Mouse (Mus musculus): ENCODE results near the gene Cenpb. TPM values are rescaled to one million over a fixed set of nuclear protein-coding genes. Genes with fewer than 3 reads are reported as not detected.

Cenpb gene
- polyA plus RNA-seq, 1 experiment from 2014 or later = 13.2 TPM

GRCm38 (mm10) chr2:131128636-131129157 is 51.2 kb downstream of the Cenpb start:
- Histone ChIP-seq H3K4me2 (replicated peaks; ENCODE audit: low read depth, low read length) (peak overlapping the region; percentile 79), H3K27ac (ENCODE audit: low read length) (peak overlapping the region; percentile 64; the same call in 1 of the 2 replicates), H3K36me3 (ENCODE audit: insufficient read depth, low read length) (no peaks in the 10 kb centered on the region), H3K9me3 (ENCODE audit: low read length) (no peaks in the 10 kb centered on the region), H3K27me3 (replicated peaks; ENCODE audit: insufficient read depth, low read length) (no peaks in the 10 kb centered on the region), H3K9ac (replicated peaks; ENCODE audit: low read depth) (no peak overlapping the region), H3K4me3 (ENCODE audit: low read depth, low read length) (peak overlapping the region; percentile 55), H3K4me1 (ENCODE audit: insufficient read depth, low read depth, low read length) (peaks cover 4% of the 10 kb centered on the region; the same call in 1 of the 2 replicates)
- 69% methylated on average over 3 of the region's 3 CpGs for WGBS
- TF ChIP-seq EP300 (IDR thresholded peaks at IDR 0.05) (no peak), CTCF (IDR thresholded peaks at IDR 0.05) (no peak)
- ATAC-seq (no peak), DNase-seq (ENCODE audit: low spot score) (no peak)

GRCm38 (mm10) chr2:131128211-131128610 is 51.7 kb downstream of the Cenpb start:
- DNase-seq (ENCODE audit: low spot score) (no peak), ATAC-seq (peak; percentile 11; the same call in 1 of the 2 replicates)
- peak overlapping the region; percentile 79 for H3K4me2 ChIP-seq (replicated peaks; ENCODE audit: low read depth, low read length)
- TF ChIP-seq CTCF (IDR thresholded peaks at IDR 0.05) = no peak
- no peak for TF ChIP-seq EP300 (IDR thresholded peaks at IDR 0.05)
- 53% methylated on average over 5 of the region's 5 CpGs for WGBS
- peak overlapping the region; percentile 64 for H3K27ac ChIP-seq (ENCODE audit: low read length)
- peak overlapping the region; percentile 55 for H3K4me3 ChIP-seq (ENCODE audit: low read depth, low read length)
- no peaks in the 10 kb centered on the region for H3K9me3 ChIP-seq (ENCODE audit: low read length)
- H3K4me1 ChIP-seq (ENCODE audit: insufficient read depth, low read depth, low read length) = peaks cover 4% of the 10 kb centered on the region; the same call in 1 of the 2 replicates
- H3K36me3 ChIP-seq (ENCODE audit: insufficient read depth, low read length) = no peaks in the 10 kb centered on the region
- peak overlapping the region; percentile 64; the same call in 1 of the 2 replicates for H3K9ac ChIP-seq (replicated peaks; ENCODE audit: low read depth)
- H3K27me3 ChIP-seq (replicated peaks; ENCODE audit: insufficient read depth, low read length) = no peaks in the 10 kb centered on the region

- Histone ChIP-seq H3K4me2 (replicated peaks; ENCODE audit: low read depth, low read length) (peak within 1 kb of the TSS; percentile 79), H3K27me3 (replicated peaks; ENCODE audit: insufficient read depth, low read length) (no peaks in the 10 kb centered on the region), H3K9ac (replicated peaks; ENCODE audit: low read depth) (peak within 1 kb of the TSS; percentile 64), H3K4me3 (ENCODE audit: low read depth, low read length) (peak within 1 kb of the TSS; percentile 55), H3K36me3 (ENCODE audit: insufficient read depth, low read length) (no peaks in the 10 kb centered on the region), H3K9me3 (ENCODE audit: low read length) (no peaks in the 10 kb centered on the region), H3K4me1 (ENCODE audit: insufficient read depth, low read depth, low read length) (peaks cover 4% of the 10 kb centered on the region; the same call in 1 of the 2 replicates), H3K27ac (ENCODE audit: low read length) (peak within 1 kb of the TSS; percentile 64)
- TF ChIP-seq EP300 (IDR thresholded peaks at IDR 0.05) = no peak
- peak; percentile 9; the same call in 1 of the 2 replicates for TF ChIP-seq CTCF (IDR thresholded peaks at IDR 0.05)
- peak; percentile 94 for ATAC-seq
- DNase-seq (ENCODE audit: low spot score) = peak; percentile 76
- 2% methylated on average over 28 of the region's 28 CpGs for whole genome bisulfite sequencing
Observed at GRCm38 (mm10) chr2:131127161-131127730, 52.6 kb downstream of the Cenpb start, which contains the start of gene Hspa12b. Gene Hspa12b, plus strand, starts transcription at chr2:131127280.

GRCm38 (mm10) chr2:131125964-131126815 is 53.7 kb downstream of the Cenpb start:
- TF ChIP-seq CTCF (IDR thresholded peaks at IDR 0.05) (no peak), EP300 (IDR thresholded peaks at IDR 0.05) (no peak)
- no peak for ATAC-seq
- peak overlapping the region; percentile 64 for H3K27ac ChIP-seq (ENCODE audit: low read length)

More at GRCm38 (mm10) chr2:131125964-131126815, 53.7 kb downstream of the Cenpb start:
- no peak overlapping the region for H3K4me3 ChIP-seq (ENCODE audit: low read depth, low read length)
- no peak for DNase-seq (ENCODE audit: low spot score)
- no peaks in the 10 kb centered on the region for H3K9me3 ChIP-seq (ENCODE audit: low read length)
- H3K27me3 ChIP-seq (replicated peaks; ENCODE audit: insufficient read depth, low read length) = no peaks in the 10 kb centered on the region
- no peak overlapping the region for H3K9ac ChIP-seq (replicated peaks; ENCODE audit: low read depth)
- H3K4me1 ChIP-seq (ENCODE audit: insufficient read depth, low read depth, low read length) = peaks cover 4% of the 10 kb centered on the region; the same call in 1 of the 2 replicates
- no peaks in the 10 kb centered on the region for H3K36me3 ChIP-seq (ENCODE audit: insufficient read depth, low read length)
- peak overlapping the region; percentile 79; the same call in 1 of the 2 replicates for H3K4me2 ChIP-seq (replicated peaks; ENCODE audit: low read depth, low read length)
- 77% methylated on average over 9 of the region's 9 CpGs for WGBS

Other genes starting within 250 kb of the Cenpb start
- gene Gfra4, start 137.0 kb downstream of the Cenpb start, polyA plus RNA-seq (2015; fragmentation: Nextera tagmentation; extraction: Ambion mirVana) = 1.2 and 1.4 TPM in 2 replicates
- 3.2 and 3.5 TPM in 2 replicates for gene Adam33, start 116.3 kb downstream of the Cenpb start, polyA plus RNA-seq (2015; fragmentation: Nextera tagmentation; extraction: Ambion mirVana)
- 1.1 TPM in 2 replicates for gene Siglec1, start 93.3 kb downstream of the Cenpb start, polyA plus RNA-seq (2015; fragmentation: Nextera tagmentation; extraction: Ambion mirVana)
- gene Hspa12b, start 52.8 kb downstream of the Cenpb start, polyA plus RNA-seq (2015; fragmentation: Nextera tagmentation; extraction: Ambion mirVana) = 16.7 and 17.9 TPM in 2 replicates
- not detected in 2 replicates for gene Gm11037, start 46.6 kb downstream of the Cenpb start, polyA plus RNA-seq (2015; fragmentation: Nextera tagmentation; extraction: Ambion mirVana)
- 28.3 and 32.8 TPM in 2 replicates for gene 1700037H04Rik, start 20.0 kb downstream of the Cenpb start, polyA plus RNA-seq (2015; fragmentation: Nextera tagmentation; extraction: Ambion mirVana)
- 36.5 and 38.7 TPM in 2 replicates for gene Cdc25b, start 6.9 kb upstream of the Cenpb start, polyA plus RNA-seq (2015; fragmentation: Nextera tagmentation; extraction: Ambion mirVana)
- gene Spef1, start 7.2 kb upstream of the Cenpb start, polyA plus RNA-seq (2015; fragmentation: Nextera tagmentation; extraction: Ambion mirVana) = 12.2 TPM in 2 replicates
- 27.9 and 28.0 TPM in 2 replicates for gene Ap5s1, start 27.0 kb upstream of the Cenpb start, polyA plus RNA-seq (2015; fragmentation: Nextera tagmentation; extraction: Ambion mirVana)
- gene Mavs, start 54.0 kb upstream of the Cenpb start, polyA plus RNA-seq (2015; fragmentation: Nextera tagmentation; extraction: Ambion mirVana) = 14.1 and 14.4 TPM in 2 replicates
- 22.3 and 26.7 TPM in 2 replicates for gene Pank2, start 82.4 kb upstream of the Cenpb start, polyA plus RNA-seq (2015; fragmentation: Nextera tagmentation; extraction: Ambion mirVana)
- 1.3 and 1.6 TPM in 2 replicates for gene Rnf24, start 172.8 kb upstream of the Cenpb start, polyA plus RNA-seq (2015; fragmentation: Nextera tagmentation; extraction: Ambion mirVana)

All from lung, postnatal 0 days (tissue).